In genomic region chr1:153109346-153109745, GRCm38 (mm10) we compare ENCODE assay signal across 21 mouse cellular contexts.
"Had no signal": no experiment of that assay in that cellular context is flagged by ENCODE, and none has a peak within 500 bp of the region (broad histone marks: within the 10 kb centered on the region; RNA-seq: fewer than 3 reads in every experiment).

No protein-coding gene starts in this region.

- H3K9me3 ChIP-seq: lung, embryonic 15.5 days; midbrain, embryonic 12.5 days; neural tube, embryonic 13.5 days; neural tube, embryonic 15.5 days had no signal

- ATAC-seq: liver, postnatal 0 days; midbrain, embryonic 16.5 days had no signal

- H3K27ac ChIP-seq: lung, embryonic 15.5 days; macrophage; midbrain, embryonic 12.5 days; neural tube, embryonic 13.5 days; neural tube, embryonic 15.5 days had no signal

- H3K27me3 ChIP-seq: lung, embryonic 15.5 days; megakaryocyte, embryonic 14.5 days; midbrain, embryonic 12.5 days; neural tube, embryonic 13.5 days; neural tube, embryonic 15.5 days had no signal

- H3K4me1 ChIP-seq: lung, embryonic 15.5 days had no signal

- H3K4me3 ChIP-seq: lung, embryonic 15.5 days; megakaryocyte, embryonic 14.5 days; midbrain, embryonic 12.5 days; myocyte; neural tube, embryonic 13.5 days; neural tube, embryonic 15.5 days had no signal

- DNase-seq: liver, postnatal 0 days; lung, adult 2 months; lung, postnatal 14 days; lung, postnatal 36 days; midbrain, embryonic 14.5 days; retina, postnatal 1 day; right cerebral cortex, adult 18-20 months; right cerebral cortex, postnatal 25 days; right cerebral cortex, postnatal 4 days; spleen, adult 18-20 months; thymus, adult 18-20 months; thymus, postnatal 14 days; thymus, postnatal 36 days had no signal

- H3K36me3 ChIP-seq: lung, embryonic 15.5 days had no signal

- H3K9ac ChIP-seq: liver, postnatal 0 days; lung, embryonic 15.5 days; midbrain, embryonic 12.5 days; neural tube, embryonic 13.5 days; neural tube, embryonic 15.5 days had no signal
